ENCODE assay signal across 19 mouse cellular contexts in the genomic region with DNA sequence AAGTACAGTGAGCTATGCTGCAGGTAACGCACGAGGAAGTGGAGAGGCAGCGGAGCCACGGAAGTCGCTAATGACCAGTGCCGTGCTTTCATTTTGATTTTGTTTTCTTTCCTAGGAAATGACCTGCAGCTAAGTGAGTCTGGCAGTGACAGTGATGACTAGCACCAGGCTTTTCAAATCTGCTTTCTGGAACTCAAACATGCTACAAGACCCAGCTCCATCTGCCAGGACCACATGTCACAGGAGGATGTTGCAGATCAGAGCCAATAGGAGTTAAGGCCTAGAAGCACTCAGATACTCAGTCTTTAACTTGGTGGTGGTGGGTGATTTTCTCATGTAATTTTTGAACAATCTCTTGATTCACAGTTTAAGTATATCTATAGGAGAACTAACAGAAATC. TPM values are rescaled to one million over a fixed set of nuclear protein-coding genes. Genes with fewer than 3 reads are reported as not detected.
A peak's percentile ranks its signal among the peaks of the same experiment; 100 is the strongest.
DNase-seq lines count a peak whose midpoint lies in the region; ATAC-seq and TF ChIP-seq lines count a peak whose summit lies in the region.
"Had no signal": no experiment of that assay in that cellular context is flagged by ENCODE, and none has a peak within 500 bp of the region (broad histone marks: within the 10 kb centered on the region; RNA-seq: fewer than 3 reads in every experiment).

No protein-coding gene starts in this region.

- no peak overlapping the region for H3K9ac ChIP-seq in forebrain, embryonic 15.5 days (replicated peaks)
- H3K9ac ChIP-seq in forebrain, embryonic 13.5 days = no peak overlapping the region
- no peak overlapping the region for H3K9ac ChIP-seq in intestine, embryonic 16.5 days (ENCODE audit: low read depth, low read length)
- H3K9ac ChIP-seq: embryonic facial prominence, embryonic 13.5 days; heart, embryonic 12.5 days; hindbrain, embryonic 14.5 days; limb, embryonic 15.5 days; liver, postnatal 0 days had no signal

- TF ChIP-seq CTCF in layer of hippocampus, adult 2 months (conservative IDR thresholded peaks at IDR 0.05) = no peak

- H3K27me3 ChIP-seq in forebrain, embryonic 15.5 days = no peaks in the 10 kb centered on the region
- no peaks in the 10 kb centered on the region for H3K27me3 ChIP-seq in forebrain, embryonic 13.5 days
- H3K27me3 ChIP-seq in intestine, embryonic 16.5 days (replicated peaks; ENCODE audit: control insufficient read depth, insufficient read depth, low read length) = no peaks in the 10 kb centered on the region
- H3K27me3 ChIP-seq: CH12.LX; embryonic facial prominence, embryonic 13.5 days; heart, embryonic 12.5 days; limb, embryonic 15.5 days; megakaryocyte, embryonic 14.5 days had no signal

- H3K27ac ChIP-seq in forebrain, embryonic 15.5 days (replicated peaks) = 0 out of 2 replicates have a peak overlapping the region, but pooled peaks have one; percentile 12
- H3K27ac ChIP-seq in forebrain, embryonic 13.5 days = no peak overlapping the region
- no peak overlapping the region for H3K27ac ChIP-seq in layer of hippocampus, adult 2 months
- H3K27ac ChIP-seq in intestine, embryonic 16.5 days (ENCODE audit: low read length) = no peak overlapping the region
- H3K27ac ChIP-seq: embryonic facial prominence, embryonic 13.5 days; hindbrain, embryonic 14.5 days; limb, embryonic 15.5 days had no signal

- 90% methylated on average over 6 of the region's 6 CpGs for WGBS in forebrain, embryonic 15.5 days
- WGBS in forebrain, embryonic 13.5 days = 95% methylated on average over 6 of the region's 6 CpGs
- 93% methylated on average over 6 of the region's 6 CpGs for WGBS in intestine, embryonic 16.5 days

- H3K4me1 ChIP-seq in forebrain, embryonic 15.5 days = no peaks in the 10 kb centered on the region
- no peaks in the 10 kb centered on the region for H3K4me1 ChIP-seq in forebrain, embryonic 13.5 days
- no peaks in the 10 kb centered on the region for H3K4me1 ChIP-seq in intestine, embryonic 16.5 days (ENCODE audit: control insufficient read depth, insufficient read depth, low read length)
- H3K4me1 ChIP-seq: embryonic facial prominence, embryonic 13.5 days; limb, embryonic 15.5 days had no signal

- H3K36me3 ChIP-seq in forebrain, embryonic 15.5 days = peaks cover 82% of the 10 kb centered on the region
- peaks cover 87% of the 10 kb centered on the region for H3K36me3 ChIP-seq in forebrain, embryonic 13.5 days (ENCODE audit: poor library complexity, severe bottlenecking)
- H3K36me3 ChIP-seq in intestine, embryonic 16.5 days (ENCODE audit: control insufficient read depth, insufficient read depth, low read length) = peaks cover 20% of the 10 kb centered on the region

- no peak overlapping the region for H3K4me3 ChIP-seq in forebrain, embryonic 15.5 days
- no peak overlapping the region for H3K4me3 ChIP-seq in forebrain, embryonic 13.5 days
- no peak overlapping the region for H3K4me3 ChIP-seq in layer of hippocampus, adult 2 months
- no peak overlapping the region for H3K4me3 ChIP-seq in intestine, embryonic 16.5 days (ENCODE audit: low read length)
- H3K4me3 ChIP-seq: embryonic facial prominence, embryonic 13.5 days; heart, embryonic 12.5 days; limb, embryonic 15.5 days; megakaryocyte, embryonic 14.5 days had no signal

- no peak overlapping the region for H3K4me2 ChIP-seq in forebrain, embryonic 15.5 days (replicated peaks)
- no peak overlapping the region for H3K4me2 ChIP-seq in forebrain, embryonic 13.5 days
- H3K4me2 ChIP-seq in intestine, embryonic 16.5 days (ENCODE audit: low read depth, low read length) = no peak overlapping the region
- H3K4me2 ChIP-seq: embryonic facial prominence, embryonic 13.5 days; heart, embryonic 12.5 days; hindbrain, embryonic 14.5 days; limb, embryonic 15.5 days had no signal

- peak; percentile 80 for DNase-seq in cerebellum, adult 9-10 months
- DNase-seq in layer of hippocampus, adult 2 months (ENCODE audit: low spot score in 2 of 2) = peak; percentile 72 to 78
- DNase-seq in kidney, adult 18-20 months = no peak
- no peak for DNase-seq in right cerebral cortex, postnatal 25 days
- DNase-seq: adrenal gland, adult 2 months; kidney, postnatal 25 days; liver, postnatal 0 days; lung, postnatal 14 days had no signal

- no peak for ATAC-seq in forebrain, embryonic 15.5 days (replicated peaks)
- no peak for ATAC-seq in forebrain, embryonic 13.5 days
- no peak for ATAC-seq in intestine, embryonic 16.5 days
- ATAC-seq: intestine, postnatal 0 days; liver, postnatal 0 days; midbrain, embryonic 16.5 days had no signal

- H3K9me3 ChIP-seq in forebrain, embryonic 15.5 days = no peaks in the 10 kb centered on the region
- H3K9me3 ChIP-seq in forebrain, embryonic 13.5 days (replicated peaks) = no peaks in the 10 kb centered on the region
- no peaks in the 10 kb centered on the region for H3K9me3 ChIP-seq in intestine, embryonic 16.5 days (ENCODE audit: control insufficient read depth, low read length)
- H3K9me3 ChIP-seq: embryonic facial prominence, embryonic 13.5 days; heart, embryonic 12.5 days; limb, embryonic 15.5 days; megakaryocyte, embryonic 14.5 days had no signal

RNA-seq across cellular contexts. Expression of gene Mettl6, which starts 11.6 kb away (rescaled TPM):
- 55.4 and 62.4 TPM in 2 replicates for polyA plus RNA-seq in forebrain, embryonic 15.5 days (2015; fragmentation: Nextera tagmentation; extraction: Ambion mirVana)
- polyA plus RNA-seq in forebrain, embryonic 13.5 days (2015; fragmentation: Nextera tagmentation; extraction: Ambion mirVana) = 66.0 and 67.7 TPM in 2 replicates
- total RNA-seq in layer of hippocampus, adult 2 months (2021) = 10 to 100 TPM; 32.4 to 35.0 TPM
- polyA plus RNA-seq in intestine, embryonic 16.5 days (2015; fragmentation: Nextera tagmentation; extraction: Ambion mirVana) = 44.6 TPM in 2 replicates

RNA-seq across cellular contexts. Expression of gene Eaf1, which starts 12.3 kb away (rescaled TPM):
- polyA plus RNA-seq in forebrain, embryonic 15.5 days (2015; fragmentation: Nextera tagmentation; extraction: Ambion mirVana) = 11.0 and 11.2 TPM in 2 replicates
- 13.9 and 14.4 TPM in 2 replicates for polyA plus RNA-seq in forebrain, embryonic 13.5 days (2015; fragmentation: Nextera tagmentation; extraction: Ambion mirVana)
- total RNA-seq in layer of hippocampus, adult 2 months (2021) = 10 to 100 TPM; 13.7 to 19.4 TPM
- 17.9 and 19.3 TPM in 2 replicates for polyA plus RNA-seq in intestine, embryonic 16.5 days (2015; fragmentation: Nextera tagmentation; extraction: Ambion mirVana)

Comparison
In these comparisons a context has a peak if more than half of its experiments do, and no peak if none do; other contexts are left out.
1. DNase-seq: peak in cerebellum, adult 9-10 months (single experiment) and layer of hippocampus, adult 2 months (2 of 2); none in kidney, adult 18-20 months (single experiment) and right cerebral cortex, postnatal 25 days (single experiment).